Mouse (Mus musculus) olfactory bulb, adult 2 months (tissue): ENCODE measurements around the gene A1cf. TPM values are rescaled to one million over a fixed set of nuclear protein-coding genes. Genes with fewer than 3 reads are reported as not detected.

Experiments used
- H3K27ac ChIP-seq: fragments of 200-500 bp; 2 replicates; pipeline ENCODE4 v1.5.1; 2012; ENCODE audit warnings: low read depth, low read length; ENCODE audit not compliant: insufficient read depth
- H3K4me1 ChIP-seq: fragments of 200-500 bp; 2 replicates; pipeline ENCODE4 v1.6.1; 2012; ENCODE audit warnings: low read length; ENCODE audit not compliant: control insufficient read depth, insufficient read depth
- H3K4me3 ChIP-seq: fragments of 200-500 bp; 2 replicates; pipeline ENCODE4 v1.5.1; 2012; ENCODE audit warnings: mild to moderate bottlenecking, low read depth, low read length, moderate library complexity; ENCODE audit not compliant: insufficient read depth
- CTCF ChIP-seq: fragments of 200-500 bp; IDR thresholded peaks from 2 replicates; pipeline ENCODE4 v1.5.1; 2012; ENCODE audit warnings: low read depth, mild to moderate bottlenecking, low read length, moderate library complexity; ENCODE audit not compliant: insufficient read depth
- POLR2A ChIP-seq: fragments of 200-500 bp; IDR thresholded peaks from 2 replicates; pipeline ENCODE4 v1.6.1; 2012; ENCODE audit warnings: mild to moderate bottlenecking, low read depth, low read length, moderate library complexity; ENCODE audit not compliant: insufficient read depth
- WGBS: fragments of 180-500 bp; shearing (Covaris S2); methylation state at CpG from one replicate; pipeline ENCODE4 v1.1.7; 2018; 5-methylcytosine and 5-hydroxymethylcytosine counted together
- polyA plus RNA-seq: library from polyadenylated mRNA; stranded (reverse); fragments of >200 nt; gene quantifications from 2 replicates; pipeline ENCODE4 v1.2.4, GENCODE M21; 2012; ENCODE audit warnings: low replicate concordance; ENCODE audit not compliant: missing spikeins, insufficient read depth, insufficient read length

The A1cf gene
- polyA plus RNA-seq, 1 experiment = not detected

GRCm38 (mm10) chr19:31967933-31968532 lies 99.5 kb downstream of the A1cf start:
- no peak for TF ChIP-seq POLR2A
- no peak for TF ChIP-seq CTCF
- H3K4me1 ChIP-seq = no peaks in the 10 kb centered on the region
- no peak overlapping the region for H3K4me3 ChIP-seq
- H3K27ac ChIP-seq = no peak overlapping the region
- WGBS = 69% methylated on average over 5 of the region's 5 CpGs

GRCm38 (mm10) chr19:31971405-31971804 lies 102.8 kb downstream of the A1cf start:
- Histone ChIP-seq H3K4me3 (no peak overlapping the region), H3K27ac (no peak overlapping the region), H3K4me1 (no peaks in the 10 kb centered on the region)
- no peak for TF ChIP-seq CTCF
- TF ChIP-seq POLR2A = no peak
- WGBS = 49% methylated on average over 3 of the region's 3 CpGs

GRCm38 (mm10) chr19:31971998-31972397 lies 103.4 kb downstream of the A1cf start:
- Histone ChIP-seq H3K4me1 (no peaks in the 10 kb centered on the region), H3K4me3 (no peak overlapping the region), H3K27ac (no peak overlapping the region)
- WGBS = 9% methylated on average over 6 of the region's 6 CpGs
- TF ChIP-seq POLR2A (no peak), CTCF (peak; percentile 70)

- no peak for TF ChIP-seq POLR2A
- no peak for TF ChIP-seq CTCF
- H3K4me3 ChIP-seq = no peak overlapping the region
- H3K27ac ChIP-seq = no peak overlapping the region
- 74% methylated on average over 2 of the region's 2 CpGs for WGBS
- H3K4me1 ChIP-seq = no peaks in the 10 kb centered on the region
Measured at GRCm38 (mm10) chr19:31975882-31976281, 107.3 kb downstream of the A1cf start.

- Histone ChIP-seq H3K4me1 (no peaks in the 10 kb centered on the region), H3K4me3 (no peak overlapping the region), H3K27ac (no peak overlapping the region)
- 93% methylated on average over 6 of the region's 6 CpGs for WGBS
- TF ChIP-seq CTCF (no peak), POLR2A (no peak)
Measured at GRCm38 (mm10) chr19:31991057-31991456, 122.5 kb downstream of the A1cf start.

GRCm38 (mm10) chr19:31996916-31997315 lies 128.4 kb downstream of the A1cf start:
- no peak for TF ChIP-seq POLR2A
- no peak for TF ChIP-seq CTCF
- no peaks in the 10 kb centered on the region for H3K4me1 ChIP-seq
- no peak overlapping the region for H3K4me3 ChIP-seq
- WGBS = 96% methylated on average over 3 of the region's 3 CpGs
- no peak overlapping the region for H3K27ac ChIP-seq

Other genes starting within 250 kb of the A1cf start
- not detected in 2 replicates for gene Prkg1, start 103.7 kb upstream of the A1cf start, polyA plus RNA-seq
- not detected in 2 replicates for gene Asah2, start 239.4 kb downstream of the A1cf start, polyA plus RNA-seq